Mouse (Mus musculus) leukemia stem cell, adult 10-12 weeks (primary cell): ENCODE data around the gene Rap1b. TPM values are rescaled to one million over a fixed set of nuclear protein-coding genes. Genes with fewer than 3 reads are reported as not detected.

ENCODE experiments used
- polyA plus RNA-seq: library from polyadenylated mRNA; stranded (reverse); fragments of >175 nt; gene quantifications from 2 replicates; pipeline ENCODE4 v1.2.3, GENCODE M21; 2012; ENCODE audit warnings: low replicate concordance

The Rap1b gene
- polyA plus RNA-seq, result 20.6 and 23.1 TPM in 2 replicates

GRCm38 (mm10) chr10:117845597-117846259, at the start of gene Rap1b:
Rap1b (minus strand) TSS chr10:117846035.

GRCm38 (mm10) chr10:117792141-117793091, 53.4 kb downstream of the Rap1b start, which contains the start of gene Nup107:
Nup107 (minus strand) TSS chr10:117792705.

Other genes with a start within 250 kb of the Rap1b start
- gene Cpm, start 216.5 kb downstream of the Rap1b start, polyA plus RNA-seq, result 0.29 and 0.43 TPM in 2 replicates
- 30.1 and 42.0 TPM in 2 replicates for gene Mdm2, start 135.3 kb downstream of the Rap1b start, polyA plus RNA-seq
- 1.0 and 2.4 TPM in 2 replicates for gene Slc35e3, start 99.7 kb downstream of the Rap1b start, polyA plus RNA-seq
- 18.7 and 26.6 TPM in 2 replicates for gene Nup107, start 53.3 kb downstream of the Rap1b start, polyA plus RNA-seq